Mouse (Mus musculus) gastrocnemius, postnatal 25 days (tissue): Measurements from ENCODE around the gene Magi1. TPM values are rescaled to one million over a fixed set of nuclear protein-coding genes. Genes with fewer than 3 reads are reported as not detected.
A peak's percentile ranks its signal among the peaks of the same experiment; 100 is the strongest.

Experiments used
- DNase-seq: peaks from one replicate; pipeline ENCODE4 v3.0.0; 2022
- total RNA-seq, 2 experiments: library from RNA; stranded (reverse); gene quantifications; 1 replicate in 1 of 2; 2 replicates in 1 of 2; pipeline ENCODE4 v1.2.3; 2021

Magi1 gene
- total RNA-seq, 2 experiments from 2014 or later, result 3.5 to 3.9 TPM

GRCm38 (mm10) chr6:94200910-94201309 lies 82.8 kb downstream of the Magi1 start:
- DNase-seq, result no peak

GRCm38 (mm10) chr6:94199696-94200095 lies 84.0 kb downstream of the Magi1 start:
- DNase-seq, result no peak

- DNase-seq, result no peak
Measured at GRCm38 (mm10) chr6:94197831-94198230, 85.9 kb downstream of the Magi1 start.

DNA sequence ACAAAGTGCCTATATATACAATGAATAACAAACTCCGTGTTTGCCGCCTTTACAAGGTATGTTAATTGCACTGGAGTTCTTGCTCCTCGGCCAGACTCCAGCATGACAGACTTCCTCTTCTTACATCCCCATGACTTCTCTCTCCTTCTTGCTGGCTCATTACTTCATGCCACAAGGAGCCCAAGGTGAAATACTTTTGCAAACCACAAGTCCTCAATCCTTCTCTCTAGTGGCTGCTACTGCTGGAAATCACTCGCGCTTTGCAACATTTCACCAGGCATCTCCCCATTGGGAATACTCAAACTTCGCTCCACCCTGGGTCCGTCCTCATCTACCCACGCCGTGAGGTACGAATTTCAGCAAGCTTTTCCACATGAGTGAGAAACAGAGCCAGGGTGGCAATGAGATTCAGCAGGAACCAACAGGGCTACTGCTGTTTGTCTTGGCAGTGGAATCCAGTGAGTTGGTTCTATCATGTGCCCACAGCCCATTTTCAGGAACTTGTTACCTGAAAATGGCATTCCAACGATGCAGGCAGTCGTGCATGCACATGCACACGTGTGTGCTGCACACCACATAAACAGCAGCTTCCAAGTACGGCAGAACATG lies 88.3 kb downstream of the Magi1 start:
- DNase-seq, result no peak

GRCm38 (mm10) chr6:94190830-94191229 lies 92.9 kb downstream of the Magi1 start:
- DNase-seq, result no peak

- no peak for DNase-seq
Measured at GRCm38 (mm10) chr6:94189379-94189778, 94.3 kb downstream of the Magi1 start.

- DNase-seq, result peak; percentile 16
Measured at GRCm38 (mm10) chr6:94186628-94187319, 96.9 kb downstream of the Magi1 start.

DNA sequence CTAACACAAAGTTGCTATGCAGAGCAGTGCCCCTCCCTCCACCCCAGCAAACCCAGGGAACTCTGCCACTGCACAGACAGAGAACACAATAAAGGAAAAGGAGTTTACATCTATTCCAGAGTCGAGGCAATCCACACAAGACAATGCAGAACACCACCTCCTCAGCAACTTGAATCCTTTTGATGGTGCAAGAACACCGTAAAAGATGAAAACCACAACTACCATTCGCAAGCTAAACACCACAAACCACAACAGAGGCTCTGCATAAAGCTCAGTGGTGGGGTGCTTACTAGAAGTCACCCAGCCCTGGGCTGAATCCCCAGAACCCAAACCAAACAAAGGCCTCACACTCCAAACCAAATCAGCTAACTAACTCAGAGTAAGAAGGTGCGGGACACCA lies 99.4 kb downstream of the Magi1 start:
- no peak for DNase-seq

- DNase-seq, result peak; percentile 22
Measured at GRCm38 (mm10) chr6:94183354-94183851, 100.3 kb downstream of the Magi1 start.

DNA sequence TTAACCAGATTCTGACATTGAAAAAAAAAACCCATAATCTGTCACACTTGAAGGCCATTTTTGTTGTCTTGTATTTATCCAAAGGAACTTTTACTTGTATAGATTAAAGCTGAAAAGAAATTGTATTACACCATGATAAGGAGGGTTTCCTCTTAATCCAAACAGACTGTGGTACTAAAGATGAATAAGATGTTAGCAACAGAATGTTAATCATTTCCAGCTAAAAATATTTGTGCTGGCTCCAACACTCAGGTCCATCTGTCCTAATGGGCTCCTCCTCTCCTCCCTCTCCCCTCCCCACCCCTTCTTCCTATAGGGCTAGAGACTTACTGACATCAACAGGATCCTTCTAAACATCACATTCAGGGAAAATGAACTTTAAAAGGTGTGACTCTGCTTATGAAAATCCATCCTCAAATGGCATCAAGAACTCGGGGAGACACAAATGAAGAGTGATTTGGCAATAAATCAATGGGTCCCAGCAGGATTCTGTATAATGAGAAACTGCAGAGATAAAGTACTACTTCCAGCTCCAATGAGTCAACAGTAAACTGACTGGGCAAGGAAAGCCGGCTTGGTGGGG lies 102.0 kb downstream of the Magi1 start:
- DNase-seq, result no peak

DNA sequence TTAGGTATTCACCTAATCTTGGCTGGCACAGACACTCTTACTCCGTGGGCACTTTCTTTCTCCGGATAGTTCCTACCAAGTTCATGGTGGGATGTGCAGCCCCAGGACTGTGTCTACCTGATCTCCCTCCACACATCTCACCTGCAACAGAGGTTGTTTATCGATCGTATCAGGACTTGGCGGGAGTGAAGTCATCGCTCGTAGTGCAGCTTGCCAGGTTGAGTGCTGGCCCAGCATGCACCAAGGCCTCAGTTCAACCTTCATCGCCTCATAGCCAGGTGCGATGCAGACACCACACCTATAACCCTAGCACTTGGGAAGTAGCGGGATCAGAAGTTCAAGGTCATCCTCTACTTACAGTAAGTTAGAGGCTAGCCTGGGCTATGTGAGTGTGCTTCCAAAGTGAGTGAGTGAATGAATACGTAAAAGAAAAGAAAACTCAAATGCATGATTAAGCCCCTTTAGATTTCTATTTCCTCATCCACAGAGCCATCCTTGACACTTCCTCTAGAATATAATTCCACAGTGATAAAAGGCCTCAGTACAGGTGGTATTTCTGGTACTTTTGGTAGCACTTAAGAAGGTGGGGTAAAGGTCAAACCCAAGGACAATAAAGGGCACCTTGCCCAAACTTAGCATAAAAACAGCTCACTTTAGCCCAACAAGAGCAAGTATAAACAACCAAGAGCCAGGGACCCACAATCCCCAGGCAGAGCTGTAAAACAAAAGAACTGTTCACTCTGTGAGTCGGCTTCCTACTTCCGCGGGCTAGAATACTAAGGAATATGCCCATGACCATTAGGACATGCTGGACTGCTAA lies 103.2 kb downstream of the Magi1 start:
- DNase-seq, result no peak

DNA sequence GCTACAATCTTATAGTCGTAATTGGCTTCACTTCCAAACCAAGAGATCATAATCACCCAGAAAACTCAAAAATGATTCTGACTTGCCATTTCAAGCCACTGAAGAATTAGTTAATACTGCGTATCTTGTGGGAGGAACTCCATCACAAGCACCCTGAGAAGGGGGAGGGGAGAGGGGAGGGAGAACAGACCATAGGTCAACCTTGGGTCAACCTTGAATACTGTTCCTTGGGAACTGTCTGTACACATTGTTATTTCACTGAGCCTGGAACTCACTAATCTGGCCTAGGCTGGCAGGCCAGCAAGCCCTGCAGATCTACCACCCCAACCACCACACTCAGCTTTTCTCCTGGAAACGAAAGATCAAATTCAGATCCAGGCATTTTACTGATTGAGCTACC lies 106.2 kb downstream of the Magi1 start:
- no peak for DNase-seq

GRCm38 (mm10) chr6:94176705-94177104 lies 107.0 kb downstream of the Magi1 start:
- no peak for DNase-seq

- DNase-seq, result no peak
Measured at GRCm38 (mm10) chr6:94171250-94171649, 112.5 kb downstream of the Magi1 start.

DNA sequence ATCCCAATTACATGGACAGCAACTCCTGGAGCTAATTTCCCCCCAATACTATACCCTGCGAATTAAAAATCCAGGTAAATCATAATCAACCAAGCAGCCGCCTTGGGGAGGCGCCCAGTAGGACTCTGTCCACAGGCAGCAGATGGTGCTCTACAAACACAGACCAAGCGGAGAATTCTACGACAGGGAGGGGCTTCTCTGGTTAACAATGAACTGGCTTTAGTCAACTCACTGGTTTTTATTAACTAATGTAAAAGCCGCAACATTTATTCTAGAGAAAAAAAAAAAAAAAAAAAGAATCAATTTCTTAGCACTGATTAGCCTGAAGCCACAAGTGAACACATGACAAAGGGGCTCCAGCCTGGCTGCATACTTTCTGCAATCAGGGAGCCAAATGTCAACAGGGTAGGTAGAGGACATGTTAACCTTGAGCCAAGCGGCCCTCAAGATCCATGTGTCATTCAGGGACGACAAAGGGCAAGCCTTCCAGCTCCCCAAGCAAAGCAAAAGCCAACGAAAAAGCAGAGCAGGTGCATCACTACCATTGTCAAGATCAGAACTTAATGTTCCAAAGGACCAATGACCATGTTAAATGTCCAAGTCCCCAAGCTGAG lies 114.0 kb downstream of the Magi1 start:
- DNase-seq, result no peak

DNA sequence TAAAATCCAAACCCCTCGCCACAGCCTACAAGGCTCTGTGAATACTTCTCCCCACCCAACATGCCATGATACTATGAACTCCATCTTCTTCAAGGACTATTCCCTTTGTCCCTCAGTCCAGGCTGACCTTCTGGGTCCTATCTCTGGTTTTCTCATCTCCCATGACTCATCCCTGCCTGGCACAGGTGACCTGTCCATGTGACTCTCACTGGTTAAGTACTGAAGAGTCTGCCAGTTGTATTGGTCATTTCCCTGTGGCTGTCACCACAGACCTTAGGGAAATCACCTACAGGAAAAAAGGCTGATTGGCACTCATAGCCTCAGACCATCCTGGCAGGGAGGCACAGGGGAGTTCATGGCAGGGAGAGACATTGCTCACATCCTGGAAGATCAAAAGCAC lies 117.8 kb downstream of the Magi1 start:
- DNase-seq, result no peak

DNA sequence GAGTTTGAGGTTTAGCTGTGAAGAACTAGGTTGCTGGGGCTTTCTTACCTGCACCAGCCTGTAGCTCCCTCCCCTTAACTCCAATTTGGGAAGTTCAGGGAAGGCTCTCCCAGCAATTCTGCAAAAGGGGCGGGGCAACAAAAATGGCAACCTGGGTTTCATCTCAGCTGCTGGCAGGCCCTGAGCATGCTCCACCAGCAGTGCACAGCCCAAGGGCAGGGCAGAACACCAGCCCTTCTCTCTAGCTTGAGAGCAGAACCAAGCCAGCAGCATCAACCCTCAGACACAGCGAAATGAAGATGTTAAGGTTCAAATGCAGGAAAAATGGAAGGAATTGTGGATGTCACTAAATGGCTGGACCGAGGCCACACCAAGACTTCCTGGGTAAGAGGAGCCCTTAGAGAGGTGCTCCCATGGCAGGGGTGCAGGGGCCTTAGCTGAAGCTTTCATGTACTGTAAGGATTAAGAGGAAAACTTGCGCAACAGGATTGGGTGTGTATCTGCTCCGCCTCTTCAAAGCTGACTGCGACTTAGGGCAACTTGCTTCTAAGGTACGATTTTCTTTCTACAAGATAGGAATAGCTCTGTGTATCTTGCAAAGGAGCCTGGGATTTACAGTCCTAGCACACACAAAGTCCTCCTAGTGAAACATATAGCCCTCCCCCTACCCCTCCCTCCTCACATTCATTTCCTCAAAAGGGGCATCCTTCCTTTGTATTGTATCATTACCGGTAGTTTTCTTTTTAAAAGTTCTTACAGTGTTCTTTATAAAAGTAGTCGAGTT lies 118.8 kb downstream of the Magi1 start:
- DNase-seq, result no peak

DNA sequence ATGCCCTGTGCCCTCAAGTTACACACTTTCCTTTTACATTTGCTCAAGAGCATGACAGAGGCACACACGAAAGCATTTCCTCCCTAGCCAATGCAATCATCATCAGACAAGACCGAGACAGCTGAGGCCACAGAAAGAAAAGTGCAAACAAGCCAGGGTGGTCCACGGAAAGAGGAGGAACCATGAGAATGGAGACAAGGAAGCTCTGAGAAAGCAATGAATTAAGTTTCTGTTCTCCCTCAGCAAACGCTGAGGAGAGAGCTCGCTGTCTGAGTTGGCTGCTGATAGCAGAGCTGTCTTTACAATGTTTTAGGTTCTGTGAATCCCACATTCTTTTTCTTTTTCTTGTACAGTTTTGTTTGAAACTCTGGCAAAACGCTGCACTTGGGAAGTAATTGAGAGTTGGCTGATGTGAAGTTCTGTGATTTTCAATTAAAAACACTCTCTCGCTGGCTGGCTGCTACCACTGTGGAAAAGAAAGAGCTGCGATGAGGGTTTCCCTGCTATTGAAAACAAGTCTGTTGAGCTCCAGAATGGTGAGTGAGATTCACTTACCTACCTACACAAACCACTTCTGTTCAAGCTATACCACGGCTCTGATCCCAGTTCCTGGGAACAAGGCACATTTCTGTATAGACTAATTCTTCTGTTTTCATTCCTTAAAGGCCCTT lies 120.3 kb downstream of the Magi1 start:
- no peak for DNase-seq

GRCm38 (mm10) chr6:94162918-94163317 lies 120.8 kb downstream of the Magi1 start:
- DNase-seq, result no peak

GRCm38 (mm10) chr6:94159256-94159655 lies 124.5 kb downstream of the Magi1 start:
- DNase-seq, result no peak
